Mouse (Mus musculus) megakaryocyte, embryonic 14.5 days (primary cell): ENCODE data around the gene Pgpep1.

Experiments used
- FLI1 ChIP-seq: IDR thresholded peaks from 2 replicates; pipeline ENCODE4 v1.6.1; 2012; ENCODE audit warnings: low read length, inconsistent platforms, mixed read lengths
- GATA1 ChIP-seq: IDR thresholded peaks from 3 replicates; pipeline ENCODE4 v1.6.1; 2012; ENCODE audit warnings: mixed read lengths, low read length, inconsistent platforms, borderline replicate concordance

DNA sequence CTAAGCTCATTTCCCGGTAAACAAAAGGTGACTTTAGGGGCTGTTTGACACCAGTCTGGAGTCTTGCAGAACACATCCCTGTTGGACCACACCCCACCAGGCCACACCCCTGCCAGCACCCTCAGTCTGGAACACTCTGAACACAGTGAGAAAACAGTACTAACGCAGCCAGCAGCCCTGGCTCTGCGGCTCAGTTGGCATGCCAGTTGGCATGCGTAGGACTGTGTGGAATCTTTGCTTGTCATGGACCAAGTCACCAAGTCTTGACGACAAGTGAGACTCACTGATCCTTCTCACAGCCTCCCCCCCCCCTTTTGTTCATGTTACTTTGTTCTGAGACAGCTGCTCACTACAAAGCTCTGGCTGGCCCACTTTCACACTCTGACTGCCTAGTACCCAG is 6.9 kb upstream of the Pgpep1 start:
- TF ChIP-seq GATA1: no peak
- TF ChIP-seq FLI1: no peak
